Mouse (Mus musculus) kidney, postnatal 25 days (tissue): Measurements from ENCODE around the gene Slc35c1.
A peak's percentile ranks its signal among the peaks of the same experiment; 100 is the strongest.
"Not testable (repeated sequence)": the region's sequence is repeated elsewhere in the genome, so short reads cannot be mapped to it uniquely, and the experiment has no call there.

ENCODE experiments used
- DNase-seq, 2 experiments: peaks; one replicate each; pipeline ENCODE4 v3.0.0; 2021; ENCODE audit warnings: mixed read lengths in 2 of 2

The Slc35c1 gene

GRCm38 (mm10) chr2:92459921-92460707 lies at the start of gene Slc35c1:
Gene Slc35c1, minus strand, starts transcription at chr2:92460538.
- peak; percentile 56 to 79 for DNase-seq

GRCm38 (mm10) chr2:92505291-92505690 lies 45.0 kb upstream of the Slc35c1 start:
- DNase-seq = no peak

GRCm38 (mm10) chr2:92503421-92503820 lies 43.1 kb upstream of the Slc35c1 start:
- DNase-seq = no peak

- DNase-seq = no peak
These were observed 39.5 kb upstream of the Slc35c1 start for GRCm38 (mm10) chr2:92499701-92500322.

GRCm38 (mm10) chr2:92497112-92497511 lies 36.8 kb upstream of the Slc35c1 start:
- DNase-seq = no peak

GRCm38 (mm10) chr2:92496681-92497080 lies 36.3 kb upstream of the Slc35c1 start:
- no peak for DNase-seq

GRCm38 (mm10) chr2:92494956-92495355 lies 34.6 kb upstream of the Slc35c1 start:
- DNase-seq = no peak

GRCm38 (mm10) chr2:92494423-92494822 lies 34.1 kb upstream of the Slc35c1 start:
- no peak for DNase-seq

GRCm38 (mm10) chr2:92493656-92494390 lies 33.5 kb upstream of the Slc35c1 start:
- DNase-seq = no peak

- DNase-seq = peak; percentile 30 to 51
These were observed 31.7 kb upstream of the Slc35c1 start for GRCm38 (mm10) chr2:92491950-92492501.

- DNase-seq = no peak
These were observed 30.2 kb upstream of the Slc35c1 start for GRCm38 (mm10) chr2:92490541-92490940.

GRCm38 (mm10) chr2:92487791-92488190 lies 27.5 kb upstream of the Slc35c1 start:
- DNase-seq = no peak

- DNase-seq = no peak
These were observed 26.6 kb upstream of the Slc35c1 start for GRCm38 (mm10) chr2:92486911-92487310.

GRCm38 (mm10) chr2:92486403-92486802 lies 26.1 kb upstream of the Slc35c1 start:
- peak; percentile 81 to 93 for DNase-seq

- peak; percentile 81 to 85 for DNase-seq
These were observed 25.4 kb upstream of the Slc35c1 start for GRCm38 (mm10) chr2:92485640-92486295.

GRCm38 (mm10) chr2:92484256-92485025 lies 24.1 kb upstream of the Slc35c1 start:
- DNase-seq = no peak

- no peak for DNase-seq
These were observed 23.2 kb upstream of the Slc35c1 start for GRCm38 (mm10) chr2:92483505-92483904.

GRCm38 (mm10) chr2:92482551-92482950 lies 22.2 kb upstream of the Slc35c1 start:
- no peak for DNase-seq

GRCm38 (mm10) chr2:92478313-92478688 lies 18.0 kb upstream of the Slc35c1 start:
- no peak for DNase-seq

- no peak for DNase-seq
These were observed 17.5 kb upstream of the Slc35c1 start for GRCm38 (mm10) chr2:92477672-92478312.

GRCm38 (mm10) chr2:92476580-92476979 lies 16.2 kb upstream of the Slc35c1 start:
- not testable (repeated sequence) for DNase-seq
